Mouse (Mus musculus) heart, adult 2 months (tissue): ENCODE results near the gene Adgrl4. TPM values are rescaled to one million over a fixed set of nuclear protein-coding genes. Genes with fewer than 3 reads are reported as not detected.
A peak's percentile ranks its signal among the peaks of the same experiment; 100 is the strongest.

Source experiments
- DNase-seq, 2 experiments: peaks; one replicate each; pipeline ENCODE4 v3.0.0; 2021
- H3K27ac ChIP-seq: fragments of 200-600 bp; 2 replicates; pipeline ENCODE4 v1.8.1; 2022
- H3K27me3 ChIP-seq: fragments of 200-500 bp; 2 replicates; pipeline ENCODE4 v1.6.1; 2012; ENCODE audit warnings: mild to moderate bottlenecking, low read length, inconsistent platforms, mixed read lengths; ENCODE audit not compliant: control insufficient read depth, insufficient read depth
- H3K36me3 ChIP-seq: fragments of 200-500 bp; 2 replicates; pipeline ENCODE4 v1.6.1; 2012; ENCODE audit warnings: low read length, inconsistent platforms; ENCODE audit not compliant: control insufficient read depth, insufficient read depth
- H3K4me1 ChIP-seq: fragments of 200-500 bp; 2 replicates; pipeline ENCODE4 v1.6.1; 2011; ENCODE audit warnings: low read length; ENCODE audit not compliant: control insufficient read depth, insufficient read depth
- H3K4me3 ChIP-seq: fragments of 200-600 bp; 2 replicates; pipeline ENCODE4 v1.8.1; 2022
- H3K79me2 ChIP-seq: fragments of 200-500 bp; replicated peaks from 2 replicates; pipeline ENCODE4 v1.6.1; 2012; ENCODE audit warnings: mild to moderate bottlenecking, inconsistent platforms, low read length, moderate library complexity, mixed read lengths; ENCODE audit not compliant: control insufficient read depth, insufficient read depth
- H3K9ac ChIP-seq: fragments of 200-500 bp; 2 replicates; pipeline ENCODE4 v1.6.1; 2012; ENCODE audit warnings: low read depth, mild to moderate bottlenecking, control low read depth, inconsistent platforms, low read length, mixed read lengths
- CTCF ChIP-seq: fragments of 200-600 bp; IDR thresholded peaks from 2 replicates; pipeline ENCODE4 v1.8.1; 2022; ENCODE audit warnings: antibody characterized with exemption, mild to moderate bottlenecking, moderate library complexity
- EP300 ChIP-seq: fragments of 200-500 bp; IDR thresholded peaks from 2 replicates; pipeline ENCODE4 v1.6.1; 2011; ENCODE audit warnings: low read depth, low read length, control low read depth; ENCODE audit not compliant: insufficient read depth
- POLR2A ChIP-seq: fragments of 200-500 bp; IDR thresholded peaks from 2 replicates; pipeline ENCODE4 v1.6.1; 2011; ENCODE audit warnings: mild to moderate bottlenecking, low read depth, low read length, control low read depth; ENCODE audit not compliant: insufficient read depth
- WGBS: fragments of 180-500 bp; shearing (Covaris S2); methylation state at CpG from one replicate; pipeline ENCODE4 v1.1.7; 2018; 5-methylcytosine and 5-hydroxymethylcytosine counted together
- intact Hi-C: fragments of 180-260 bp; cut with DNase I; formaldehyde crosslinking; loops from one replicate; pipeline ENCODE4 v1.15.1; 2025
- polyA plus RNA-seq: library from polyadenylated mRNA; depleted of rRNA; stranded (reverse); fragments of >200 nt; gene quantifications from 2 replicates; pipeline ENCODE4 v1.2.3, GENCODE M21; 2012
- total RNA-seq, 2 experiments: library from RNA; stranded (reverse); gene quantifications; 2 replicates each; pipeline ENCODE4 v1.2.3; 2021

Gene Adgrl4
- total and polyA plus RNA-seq, 3 experiments: 23.9 to 77.3 (median 69.0) TPM

DNA sequence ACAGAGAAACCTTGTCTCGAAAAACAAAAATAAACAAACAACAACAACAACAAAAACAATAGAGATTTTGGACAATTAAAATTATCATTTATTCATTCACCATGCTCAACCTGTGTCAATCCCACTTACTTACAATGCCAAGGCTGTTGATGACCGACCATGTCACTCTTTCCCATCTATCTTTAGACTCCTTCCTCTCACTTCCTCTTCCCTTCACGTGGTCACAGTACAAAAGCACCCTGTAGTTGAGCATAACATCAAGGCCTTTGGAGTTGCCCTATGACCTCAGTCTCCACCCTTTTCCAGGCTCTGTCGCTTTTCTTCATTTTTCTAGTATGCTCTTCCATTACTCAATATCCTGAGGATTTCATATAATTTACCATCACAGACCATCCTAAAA is 120.7 kb downstream of the Adgrl4 start:
- DNase-seq: no peak
- Histone ChIP-seq H3K27ac (no peak overlapping the region), H3K79me2 (no peaks in the 10 kb centered on the region), H3K27me3 (no peaks in the 10 kb centered on the region), H3K4me1 (no peaks in the 10 kb centered on the region), H3K4me3 (no peak overlapping the region), H3K36me3 (no peaks in the 10 kb centered on the region), H3K9ac (no peak overlapping the region)
- TF ChIP-seq CTCF (no peak), POLR2A (no peak), EP300 (no peak)
- intact Hi-C loops: no loop called here
- 58% methylated on average over 4 of the region's 4 CpGs for WGBS

DNA sequence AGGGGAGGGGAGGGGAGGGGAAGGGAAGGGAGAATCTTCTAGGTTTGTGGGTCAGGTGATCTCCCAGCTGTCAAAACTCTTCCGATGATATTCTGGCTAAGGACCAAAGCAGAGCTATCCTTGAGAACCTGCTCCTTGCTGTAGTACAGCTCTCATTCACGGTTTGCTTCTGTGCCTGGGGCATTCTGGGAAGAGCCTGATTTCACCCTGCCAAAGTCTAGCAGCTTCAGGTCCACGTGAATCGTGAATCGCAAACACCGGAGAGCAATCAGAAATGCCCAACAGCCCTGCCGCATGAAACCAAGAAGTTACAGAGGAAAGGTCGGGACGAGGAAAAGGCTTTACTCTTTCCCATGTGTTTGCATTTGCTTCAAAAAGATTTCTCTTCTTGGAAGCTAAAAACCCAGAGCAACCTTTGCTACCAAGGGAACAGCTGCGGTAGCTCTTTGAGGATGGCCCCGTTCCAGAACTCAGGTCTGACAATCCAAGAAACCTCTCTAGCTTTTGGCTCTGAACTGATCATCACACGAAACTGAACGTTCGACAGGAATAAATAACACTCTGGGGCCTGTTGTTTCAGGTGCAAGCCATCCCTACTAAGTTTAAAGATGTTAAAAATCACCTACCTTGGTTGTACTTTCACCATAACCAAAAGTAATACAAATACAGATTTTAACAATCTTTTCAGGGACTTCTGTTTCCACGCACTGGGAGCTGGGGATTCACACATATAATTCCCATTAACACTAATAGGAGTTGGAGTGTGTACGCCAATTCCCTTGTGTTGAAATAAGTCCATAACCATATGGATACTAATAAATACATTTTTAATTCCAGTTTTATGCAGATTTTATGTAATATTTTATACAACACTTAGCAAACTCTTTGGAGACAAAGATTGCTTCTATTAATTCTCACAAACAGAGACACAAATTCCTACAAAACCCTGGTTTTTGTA is 128.3 kb downstream of the Adgrl4 start:
- no peak for DNase-seq
- TF ChIP-seq EP300 (no peak), CTCF (no peak)
- intact Hi-C loops: no loop called here
- no peak overlapping the region for H3K4me3 ChIP-seq
- H3K79me2 ChIP-seq: no peaks in the 10 kb centered on the region
- WGBS: 55% methylated on average over 16 of the region's 16 CpGs
- no peak overlapping the region for H3K27ac ChIP-seq
- no peaks in the 10 kb centered on the region for H3K36me3 ChIP-seq
- H3K27me3 ChIP-seq: no peaks in the 10 kb centered on the region
- H3K9ac ChIP-seq: no peak overlapping the region
- no peaks in the 10 kb centered on the region; the same call in 1 of the 2 replicates for H3K4me1 ChIP-seq

DNA sequence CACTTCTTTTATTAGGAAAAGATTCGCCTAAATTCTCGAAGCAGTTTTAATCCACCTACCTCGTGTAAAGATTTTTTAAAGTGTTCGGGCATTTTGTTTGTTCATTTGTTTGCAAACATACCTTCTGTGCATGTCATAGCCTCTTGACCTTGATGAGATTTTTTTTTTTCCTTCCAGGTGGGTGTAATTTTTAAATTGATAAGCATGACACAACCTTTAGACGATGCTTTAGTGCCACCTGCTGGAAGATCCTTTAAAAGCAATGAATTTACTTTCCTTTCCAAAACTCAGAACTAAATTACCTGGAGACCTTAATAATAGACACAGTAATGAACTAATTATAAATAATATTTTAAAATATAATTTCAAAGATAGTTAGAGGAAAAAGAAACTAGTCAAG is 128.9 kb downstream of the Adgrl4 start:
- TF ChIP-seq CTCF (peak; percentile 79), EP300 (no peak), POLR2A (no peak)
- H3K4me3 ChIP-seq: no peak overlapping the region
- intact Hi-C loops: no loop called here
- H3K9ac ChIP-seq: no peak overlapping the region
- WGBS: 60% methylated on average over 5 of the region's 5 CpGs
- no peak overlapping the region for H3K27ac ChIP-seq
- no peaks in the 10 kb centered on the region for H3K36me3 ChIP-seq
- H3K27me3 ChIP-seq: no peaks in the 10 kb centered on the region
- no peak for DNase-seq
- no peaks in the 10 kb centered on the region; the same call in 1 of the 2 replicates for H3K4me1 ChIP-seq
- no peaks in the 10 kb centered on the region for H3K79me2 ChIP-seq

DNA sequence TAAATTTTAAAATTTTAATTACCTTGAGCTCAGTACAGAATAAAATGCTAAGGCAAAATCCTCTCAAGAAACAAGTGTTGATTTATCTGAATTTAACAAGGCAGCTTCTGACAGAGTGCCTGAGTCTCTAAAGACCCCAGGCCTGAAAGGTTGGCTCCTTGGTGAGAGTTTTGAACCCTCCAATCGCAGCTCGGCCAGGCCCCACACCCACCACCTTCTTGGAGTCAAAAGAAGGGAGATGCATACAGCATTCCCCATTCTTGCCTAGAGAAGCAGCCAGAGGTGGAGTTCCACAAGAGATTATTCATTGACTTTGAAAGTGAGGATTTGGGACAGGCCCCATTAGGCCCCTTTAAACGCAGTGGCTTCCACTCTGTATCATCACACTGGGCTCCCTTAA is 129.9 kb downstream of the Adgrl4 start:
- Histone ChIP-seq H3K36me3 (no peaks in the 10 kb centered on the region), H3K9ac (no peak overlapping the region), H3K79me2 (no peaks in the 10 kb centered on the region), H3K27me3 (no peaks in the 10 kb centered on the region), H3K4me1 (no peaks in the 10 kb centered on the region; the same call in 1 of the 2 replicates), H3K27ac (no peak overlapping the region), H3K4me3 (no peak overlapping the region)
- 42% methylated on average over 3 of the region's 3 CpGs for WGBS
- DNase-seq: no peak
- TF ChIP-seq CTCF (no peak), EP300 (no peak), POLR2A (no peak)
- intact Hi-C loops: no loop called here

DNA sequence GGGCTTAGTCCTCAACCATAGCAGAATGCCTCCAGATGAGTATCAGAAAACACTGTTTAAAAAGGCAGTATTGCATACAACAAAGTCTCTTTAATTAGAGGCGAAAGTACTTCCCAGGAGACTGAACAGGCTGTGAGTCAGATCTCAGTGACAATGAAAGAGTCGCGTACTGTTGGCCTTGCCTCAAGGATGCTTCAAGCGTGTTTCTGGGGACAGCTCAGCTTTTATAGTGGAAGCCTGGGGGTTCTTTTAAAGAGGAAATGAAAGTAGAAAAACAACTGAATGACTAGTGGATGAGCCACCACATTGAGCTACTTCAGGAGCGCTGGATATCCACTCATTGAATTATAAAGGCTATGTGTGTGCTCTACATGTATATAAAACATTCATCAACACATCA is 134.4 kb downstream of the Adgrl4 start:
- TF ChIP-seq POLR2A (no peak), EP300 (no peak), CTCF (no peak)
- no peaks in the 10 kb centered on the region for H3K79me2 ChIP-seq
- WGBS: 59% methylated on average over 5 of the region's 5 CpGs
- H3K36me3 ChIP-seq: no peaks in the 10 kb centered on the region
- no peak overlapping the region for H3K27ac ChIP-seq
- no peak overlapping the region for H3K4me3 ChIP-seq
- no peak overlapping the region for H3K9ac ChIP-seq
- intact Hi-C loops: no loop called here
- H3K27me3 ChIP-seq: no peaks in the 10 kb centered on the region
- no peaks in the 10 kb centered on the region for H3K4me1 ChIP-seq
- no peak for DNase-seq

DNA sequence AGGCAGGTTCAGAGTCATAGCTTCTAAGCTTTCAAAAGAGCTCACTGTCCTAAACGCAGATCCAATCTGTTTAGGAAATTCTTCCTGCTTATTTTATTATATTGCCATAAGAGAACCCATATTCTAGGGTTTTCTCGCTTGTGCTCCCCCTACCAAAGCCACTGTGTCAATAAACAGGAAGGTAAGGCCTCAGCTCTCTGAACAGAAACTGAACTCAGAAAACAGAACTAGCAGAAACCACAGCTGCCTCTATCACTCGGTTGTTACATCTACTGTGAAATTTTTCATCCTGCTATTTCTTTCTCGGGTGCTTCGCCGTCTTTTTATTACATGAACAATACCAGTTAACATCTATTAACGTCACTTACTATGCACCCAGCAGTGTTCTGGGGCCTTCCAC is 137.6 kb downstream of the Adgrl4 start:
- Histone ChIP-seq H3K27me3 (no peaks in the 10 kb centered on the region), H3K4me3 (no peak overlapping the region), H3K36me3 (no peaks in the 10 kb centered on the region), H3K4me1 (no peaks in the 10 kb centered on the region), H3K9ac (no peak overlapping the region), H3K79me2 (no peaks in the 10 kb centered on the region), H3K27ac (no peak overlapping the region)
- TF ChIP-seq EP300 (no peak), CTCF (no peak), POLR2A (no peak)
- 83% methylated on average over 7 of the region's 7 CpGs for WGBS
- intact Hi-C loops: no loop called here
- no peak for DNase-seq
